Mouse (Mus musculus) c-Kit-negative CD71-positive TER-119-positive erythroid progenitor cells, embryonic 14.5 days (primary cell): Measurements from ENCODE around the gene Gabrb1.

Experiments used
- DNase-seq: peaks from one replicate; pipeline ENCODE4 v3.0.0-alpha.2; 2013; ENCODE audit warnings: low read depth, low spot score

Gabrb1 gene

GRCm38 (mm10) chr5:72160781-72161485 is 503.0 kb downstream of the Gabrb1 start:
- DNase-seq: no peak

GRCm38 (mm10) chr5:72162855-72163254 is 504.9 kb downstream of the Gabrb1 start:
- no peak for DNase-seq

GRCm38 (mm10) chr5:72164386-72164785 is 506.5 kb downstream of the Gabrb1 start:
- DNase-seq: no peak

GRCm38 (mm10) chr5:72167594-72168284 is 509.8 kb downstream of the Gabrb1 start, which contains the start of gene Commd8:
Commd8 (minus strand) TSS chr5:72168189.
- DNase-seq: peak; percentile 89

- DNase-seq: no peak
These were observed 510.3 kb downstream of the Gabrb1 start for GRCm38 (mm10) chr5:72168285-72168621.

GRCm38 (mm10) chr5:72170067-72170466 is 512.2 kb downstream of the Gabrb1 start:
- DNase-seq: no peak

- DNase-seq: no peak
These were observed 514.8 kb downstream of the Gabrb1 start for GRCm38 (mm10) chr5:72172675-72173074.

- DNase-seq: no peak
These were observed 515.6 kb downstream of the Gabrb1 start for GRCm38 (mm10) chr5:72173521-72173920.

- no peak for DNase-seq
These were observed 517.1 kb downstream of the Gabrb1 start for GRCm38 (mm10) chr5:72175050-72175449.

GRCm38 (mm10) chr5:72175530-72175929 is 517.6 kb downstream of the Gabrb1 start:
- no peak for DNase-seq

- DNase-seq: no peak
These were observed 523.3 kb downstream of the Gabrb1 start for GRCm38 (mm10) chr5:72181194-72181593.

GRCm38 (mm10) chr5:72182804-72183203 is 524.9 kb downstream of the Gabrb1 start:
- peak; percentile 54 for DNase-seq

- DNase-seq: peak; percentile 68
These were observed 526.0 kb downstream of the Gabrb1 start for GRCm38 (mm10) chr5:72183929-72184328.

- no peak for DNase-seq
These were observed 526.7 kb downstream of the Gabrb1 start for GRCm38 (mm10) chr5:72184437-72185100.

GRCm38 (mm10) chr5:72191154-72191553 is 533.2 kb downstream of the Gabrb1 start:
- DNase-seq: no peak

- no peak for DNase-seq
These were observed 534.0 kb downstream of the Gabrb1 start for GRCm38 (mm10) chr5:72191932-72192331.

- DNase-seq: no peak
These were observed 537.5 kb downstream of the Gabrb1 start for GRCm38 (mm10) chr5:72195442-72195841.
